Mouse (Mus musculus): ENCODE data around the gene Als2.

GRCm38 (mm10) chr1:59269951-59270689 is 33.1 kb upstream of the Als2 start:
- TF ChIP-seq CTCF (conservative IDR thresholded peaks at IDR 0.05 in 1 of 2, IDR thresholded peaks at IDR 0.05 in 1 of 2; ENCODE audit: low read depth in 2 of 2, low read length in 2 of 2), result no peak
- no peak for TF ChIP-seq MAZ (IDR thresholded peaks at IDR 0.05; ENCODE audit: low read depth, low read length)
- no peak for TF ChIP-seq TBP (conservative IDR thresholded peaks at IDR 0.05; ENCODE audit: low read depth, low read length)
- no peak for TF ChIP-seq NELFE (IDR thresholded peaks at IDR 0.05; ENCODE audit: low read depth, low read length)
- no peak for TF ChIP-seq SMC3 (IDR thresholded peaks at IDR 0.05; ENCODE audit: low read depth, low read length)
- TF ChIP-seq CHD2 (IDR thresholded peaks at IDR 0.05; ENCODE audit: low read length), result no peak
- TF ChIP-seq UBTF (IDR thresholded peaks at IDR 0.05; ENCODE audit: low read depth, low read length), result no peak
- no peak for TF ChIP-seq ELF1 (IDR thresholded peaks at IDR 0.05; ENCODE audit: low read depth, low read length)
